ENCODE assay signal across 23 mouse cellular contexts in genomic region chr19:11407428-11407827, GRCm38 (mm10). TPM values are rescaled to one million over a fixed set of nuclear protein-coding genes. Genes with fewer than 3 reads are reported as not detected.
DNase-seq lines count a peak whose midpoint lies in the region; ATAC-seq lines count a peak whose summit lies in the region.
"Had no signal": no experiment of that assay in that cellular context is flagged by ENCODE, and none has a peak within 500 bp of the region (broad histone marks: within the 10 kb centered on the region; RNA-seq: fewer than 3 reads in every experiment).

No protein-coding gene starts in this region.

- DNase-seq in spleen, postnatal 36 days (ENCODE audit: low spot score in 2 of 2): peak; percentile 77 to 81
- no peak for DNase-seq in spleen, adult 12 weeks (ENCODE audit: low spot score)
- no peak for DNase-seq in layer of hippocampus, adult 9-11 months
- no peak for DNase-seq in cerebellum, postnatal 14 days
- DNase-seq: adrenal gland, postnatal 36 days; cerebellum, adult 2 months; cerebellum, postnatal 10 days; gastrocnemius, postnatal 10 days; heart, adult 2 months; heart, postnatal 14 days had no signal

- peak; percentile 66 for ATAC-seq in CD4-positive, CD25-positive, alpha-beta regulatory T cell, adult 4 months
- peak; percentile 50 for ATAC-seq in inflammation-experienced regulatory T-cells, adult 6 months
- no peak for ATAC-seq in erythroblast, adult 5-6 weeks (replicated peaks; ENCODE audit: low FRiP score, poor library complexity, severe bottlenecking)
- ATAC-seq: forebrain, embryonic 16.5 days; intestine, postnatal 0 days had no signal

RNA-seq across cellular contexts. Expression of gene Ms4a4c, which starts 2.9 kb away (rescaled TPM):
- polyA plus RNA-seq in CD4-positive, CD25-positive, alpha-beta regulatory T cell, adult 4 months (2017; shearing (Covaris generic)): 10 to 100 TPM; 61.4 to 84.8 TPM
- polyA plus RNA-seq in inflammation-experienced regulatory T-cells, adult 6 months (2017; shearing (Covaris generic)): 10 to 100 TPM; 37.0 to 78.1 (median 53.9) TPM
- total RNA-seq in erythroblast, adult 5-6 weeks (2015; ENCODE audit: low replicate concordance): 13.0 and 20.8 TPM in 2 replicates
- total RNA-seq in erythroblast, adult 5-6 weeks (2017; ENCODE audit: low replicate concordance): 17.3 and 17.6 TPM in 2 replicates
- total RNA-seq: ES-E14; gastrocnemius, postnatal 10 days; gastrocnemius, postnatal 4 days had no signal
- polyA plus RNA-seq: forebrain, embryonic 12.5 days; forebrain, embryonic 16.5 days; heart, embryonic 11.5 days had no signal

RNA-seq across cellular contexts. Expression of gene Ms4a4a, which starts 32.1 kb away (rescaled TPM):
- polyA plus RNA-seq in CD4-positive, CD25-positive, alpha-beta regulatory T cell, adult 4 months (2017; shearing (Covaris generic)): 1 to 10 TPM in 1 of 2 experiments, under 1 TPM in 1; 0.84 to 1.8 TPM
- 1 to 10 TPM in 2 of 3 experiments, not detected in 1; 1.2 to 3.9 TPM for polyA plus RNA-seq in inflammation-experienced regulatory T-cells, adult 6 months (2017; shearing (Covaris generic))
- total RNA-seq in erythroblast, adult 5-6 weeks (2015; ENCODE audit: low replicate concordance): 7.9 TPM in 1 of 2 replicates, not detected in the other
- total RNA-seq in erythroblast, adult 5-6 weeks (2017; ENCODE audit: low replicate concordance): not detected in 2 replicates
- total RNA-seq: common myeloid progenitor, adult 5-6 weeks; ES-E14 had no signal

RNA-seq across cellular contexts. Expression of gene Ms4a4b, which starts 35.9 kb away (rescaled TPM):
- 1,000 to 10,000 TPM; 2,426 to 2,599 TPM for polyA plus RNA-seq in CD4-positive, CD25-positive, alpha-beta regulatory T cell, adult 4 months (2017; shearing (Covaris generic))
- 1,000 to 10,000 TPM; 2,395 to 2,899 (median 2,705) TPM for polyA plus RNA-seq in inflammation-experienced regulatory T-cells, adult 6 months (2017; shearing (Covaris generic))
- 6.5 and 8.4 TPM in 2 replicates for total RNA-seq in erythroblast, adult 5-6 weeks (2015; ENCODE audit: low replicate concordance)
- 1.4 and 7.5 TPM in 2 replicates for total RNA-seq in erythroblast, adult 5-6 weeks (2017; ENCODE audit: low replicate concordance)
- total RNA-seq: ES-E14; gastrocnemius, postnatal 10 days had no signal
- polyA plus RNA-seq: embryonic facial prominence, embryonic 12.5 days; forebrain, embryonic 12.5 days; forebrain, embryonic 16.5 days; heart, embryonic 11.5 days; hindbrain, embryonic 10.5 days; hindbrain, embryonic 14.5 days had no signal

Comparison
In these comparisons a context has a peak if more than half of its experiments do, and no peak if none do; other contexts are left out.
1. DNase-seq: peak in spleen, postnatal 36 days (2 of 2); none in spleen, adult 12 weeks (single experiment), layer of hippocampus, adult 9-11 months (single experiment) and cerebellum, postnatal 14 days (0 of 2).